Mouse (Mus musculus): Measurements from ENCODE around the gene Grk6. TPM values are rescaled to one million over a fixed set of nuclear protein-coding genes. Genes with fewer than 3 reads are reported as not detected.

Grk6 gene
- total RNA-seq, 2 experiments from 2014 or later = 64.0 to 68.0 TPM

- intact Hi-C loops (cut with DNase I) = no loop called here
- DNase-seq (ENCODE audit: low spot score in 2 of 2) = no peak
Measured at GRCm38 (mm10) chr13:55476256-55476655, 31.4 kb downstream of the Grk6 start.

GRCm38 (mm10) chr13:55477492-55477891, 32.6 kb downstream of the Grk6 start:
- DNase-seq (ENCODE audit: low spot score in 2 of 2) = no peak
- intact Hi-C loops (cut with DNase I) = no loop called here

GRCm38 (mm10) chr13:55478036-55478435, 33.2 kb downstream of the Grk6 start:
- intact Hi-C loops (cut with DNase I) = loop anchor here (2.0 kb wide), 1 partner anchor 35 kb away; the partner anchor contains the start of gene Pdlim7
- DNase-seq (ENCODE audit: low spot score in 2 of 2) = peak in 1 of 2 experiments; percentile 58

- DNase-seq (ENCODE audit: low spot score in 2 of 2) = peak in 1 of 2 experiments; percentile 31
- intact Hi-C loops (cut with DNase I) = loop anchor here (2.0 kb wide), 1 partner anchor 34 kb away; the partner anchor contains the start of gene Pdlim7
Measured at GRCm38 (mm10) chr13:55479008-55479407, 34.1 kb downstream of the Grk6 start.

GRCm38 (mm10) chr13:55479929-55480328, 35.1 kb downstream of the Grk6 start:
- intact Hi-C loops (cut with DNase I) = loop anchor here (2.0 kb wide), 1 partner anchor 33 kb away; the partner anchor contains the start of gene Pdlim7
- no peak for DNase-seq (ENCODE audit: low spot score in 2 of 2)

GRCm38 (mm10) chr13:55482542-55482941, 37.7 kb downstream of the Grk6 start:
- intact Hi-C loops (cut with DNase I) = no loop called here
- DNase-seq (ENCODE audit: low spot score in 2 of 2) = peak in 1 of 2 experiments; percentile 28

GRCm38 (mm10) chr13:55483071-55483470, 38.2 kb downstream of the Grk6 start:
- DNase-seq (ENCODE audit: low spot score in 2 of 2) = peak in 1 of 2 experiments; percentile 39
- intact Hi-C loops (cut with DNase I) = no loop called here

GRCm38 (mm10) chr13:55483593-55483992, 38.7 kb downstream of the Grk6 start:
- intact Hi-C loops (cut with DNase I) = no loop called here
- peak; percentile 96 to 99 for DNase-seq (ENCODE audit: low spot score in 2 of 2)

GRCm38 (mm10) chr13:55484520-55485088, 39.7 kb downstream of the Grk6 start:
- intact Hi-C loops (cut with DNase I) = no loop called here
- DNase-seq (ENCODE audit: low spot score in 2 of 2) = peak in 1 of 2 experiments; percentile 23

- peak in 1 of 2 experiments; percentile 63 for DNase-seq (ENCODE audit: low spot score in 2 of 2)
Measured at GRCm38 (mm10) chr13:55486029-55486794, 41.3 kb downstream of the Grk6 start.

GRCm38 (mm10) chr13:55486916-55487577, 42.2 kb downstream of the Grk6 start:
- peak in 1 of 2 experiments; percentile 45 for DNase-seq (ENCODE audit: low spot score in 2 of 2)
- intact Hi-C loops (cut with DNase I) = no loop called here

More at GRCm38 (mm10) chr13:55486029-55486794, 41.3 kb downstream of the Grk6 start:
- intact Hi-C loops (cut with DNase I) = no loop called here

GRCm38 (mm10) chr13:55487578-55488498, 43.0 kb downstream of the Grk6 start, which contains the start of gene Dbn1:
TSS of gene Dbn1 (minus strand) at chr13:55488111.
- intact Hi-C loops (cut with DNase I) = loop anchor here (1.0 kb wide), 1 partner anchor 27 kb away; no protein-coding TSS in a partner anchor
- DNase-seq (ENCODE audit: low spot score in 2 of 2) = peak; percentile 46 to 60

GRCm38 (mm10) chr13:55494257-55494656, 49.4 kb downstream of the Grk6 start:
- DNase-seq (ENCODE audit: low spot score in 2 of 2) = no peak
- intact Hi-C loops (cut with DNase I) = no loop called here

- intact Hi-C loops (cut with DNase I) = no loop called here
- DNase-seq (ENCODE audit: low spot score in 2 of 2) = peak in 1 of 2 experiments; percentile 60
Measured at GRCm38 (mm10) chr13:55494883-55495621, 50.2 kb downstream of the Grk6 start.

- no peak for DNase-seq (ENCODE audit: low spot score in 2 of 2)
- intact Hi-C loops (cut with DNase I) = no loop called here
Measured at GRCm38 (mm10) chr13:55495702-55496101, 50.8 kb downstream of the Grk6 start.

GRCm38 (mm10) chr13:55496661-55497060, 51.8 kb downstream of the Grk6 start:
- DNase-seq (ENCODE audit: low spot score in 2 of 2) = no peak
- intact Hi-C loops (cut with DNase I) = no loop called here

GRCm38 (mm10) chr13:55498906-55499305, 54.0 kb downstream of the Grk6 start:
- intact Hi-C loops (cut with DNase I) = no loop called here
- DNase-seq (ENCODE audit: low spot score in 2 of 2) = no peak

- no peak for DNase-seq (ENCODE audit: low spot score in 2 of 2)
- intact Hi-C loops (cut with DNase I) = no loop called here
Measured at GRCm38 (mm10) chr13:55500575-55500974, 55.7 kb downstream of the Grk6 start.
